ENCODE assay signal across 18 mouse cellular contexts in the genomic region with DNA sequence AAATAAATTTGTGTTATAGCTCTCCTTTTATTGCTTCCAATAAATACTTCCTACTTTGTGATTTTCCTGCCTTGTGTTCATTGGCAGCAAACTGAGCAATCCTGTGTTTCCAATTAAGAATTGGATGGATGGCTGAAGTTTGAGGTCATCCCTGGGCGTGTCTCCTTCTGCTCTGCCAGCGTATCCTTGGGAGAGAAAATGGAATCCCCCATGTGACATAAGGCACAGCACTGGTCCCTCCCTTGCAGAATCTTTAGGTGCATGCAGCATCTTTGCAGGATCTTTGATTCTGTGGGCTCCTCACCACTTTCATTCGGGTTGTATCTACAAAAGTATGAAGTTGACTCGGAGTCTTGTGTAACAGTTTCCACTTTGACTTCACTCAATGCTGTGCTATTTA. TPM values are rescaled to one million over a fixed set of nuclear protein-coding genes. Genes with fewer than 3 reads are reported as not detected.
A peak's percentile ranks its signal among the peaks of the same experiment; 100 is the strongest.
DNase-seq lines count a peak whose midpoint lies in the region; ATAC-seq and TF ChIP-seq lines count a peak whose summit lies in the region.
"Had no signal": no experiment of that assay in that cellular context is flagged by ENCODE, and none has a peak within 500 bp of the region (broad histone marks: within the 10 kb centered on the region; RNA-seq: fewer than 3 reads in every experiment).

No protein-coding gene starts in this region.

- no peak overlapping the region for H3K4me2 ChIP-seq in intestine, embryonic 14.5 days (ENCODE audit: low read length)
- no peak overlapping the region for H3K4me2 ChIP-seq in intestine, embryonic 16.5 days (ENCODE audit: low read depth, low read length)
- no peak overlapping the region for H3K4me2 ChIP-seq in liver, postnatal 0 days (ENCODE audit: low read depth, low read length)
- H3K4me2 ChIP-seq: heart, embryonic 13.5 days; hindbrain, embryonic 13.5 days; limb, embryonic 13.5 days; lung, embryonic 15.5 days; midbrain, embryonic 11.5 days had no signal

- no peak overlapping the region for H3K27ac ChIP-seq in intestine, embryonic 14.5 days (ENCODE audit: low read depth)
- no peak overlapping the region for H3K27ac ChIP-seq in intestine, embryonic 16.5 days (ENCODE audit: low read length)
- H3K27ac ChIP-seq in gastrocnemius, adult 2 months = peak overlapping the region; percentile 66
- no peak overlapping the region for H3K27ac ChIP-seq in heart, embryonic 10.5 days
- H3K27ac ChIP-seq in liver, postnatal 0 days (ENCODE audit: low read depth) = no peak overlapping the region
- H3K27ac ChIP-seq: heart, embryonic 13.5 days; hindbrain, embryonic 13.5 days; limb, embryonic 13.5 days; lung, embryonic 15.5 days had no signal

- H3K27me3 ChIP-seq in intestine, embryonic 14.5 days (replicated peaks; ENCODE audit: control insufficient read depth, insufficient read depth, low read length) = no peaks in the 10 kb centered on the region
- H3K27me3 ChIP-seq in intestine, embryonic 16.5 days (replicated peaks; ENCODE audit: control insufficient read depth, insufficient read depth, low read length) = no peaks in the 10 kb centered on the region
- no peaks in the 10 kb centered on the region for H3K27me3 ChIP-seq in heart, embryonic 10.5 days (ENCODE audit: insufficient read depth, poor library complexity, severe bottlenecking)
- H3K27me3 ChIP-seq in liver, postnatal 0 days (ENCODE audit: insufficient read depth, low read length) = no peaks in the 10 kb centered on the region
- H3K27me3 ChIP-seq: heart, embryonic 13.5 days; hindbrain, embryonic 13.5 days; limb, embryonic 13.5 days; lung, embryonic 15.5 days had no signal

- WGBS in intestine, embryonic 14.5 days = 86% methylated on average over 4 of the region's 4 CpGs
- WGBS in intestine, embryonic 16.5 days = 84% methylated on average over 4 of the region's 4 CpGs
- 86% methylated on average over 4 of the region's 4 CpGs for WGBS in heart, embryonic 10.5 days
- 76% methylated on average over 4 of the region's 4 CpGs for WGBS in liver, postnatal 0 days (ENCODE audit: insufficient replicate concordance)

- peak; percentile 38 for DNase-seq in intestine, embryonic 14.5 days (ENCODE audit: low spot score)
- peak; percentile 45 for DNase-seq in MN1 (ENCODE audit: low spot score)
- DNase-seq in gastrocnemius, adult 2 months = peak; percentile 65
- peak; percentile 24 for DNase-seq in heart, embryonic 10.5 days (ENCODE audit: low spot score)
- no peak for DNase-seq in liver, postnatal 0 days
- DNase-seq in left cerebral cortex, postnatal 4 days = no peak
- no peak for DNase-seq in cerebellum, adult 9-11 months
- DNase-seq: B cell, adult 2 months; cerebellum, adult 11-12 months; kidney, adult 18-20 months; right cerebral cortex, postnatal 4 days; thymus, adult 2 months had no signal

- no peak overlapping the region for H3K9ac ChIP-seq in intestine, embryonic 14.5 days (ENCODE audit: low read length)
- H3K9ac ChIP-seq in intestine, embryonic 16.5 days (ENCODE audit: low read depth, low read length) = no peak overlapping the region
- no peak overlapping the region for H3K9ac ChIP-seq in liver, postnatal 0 days (replicated peaks)
- H3K9ac ChIP-seq: heart, embryonic 13.5 days; hindbrain, embryonic 13.5 days; limb, embryonic 13.5 days; lung, embryonic 15.5 days had no signal

- no peak overlapping the region for H3K4me3 ChIP-seq in intestine, embryonic 14.5 days (ENCODE audit: low read depth, low read length)
- H3K4me3 ChIP-seq in intestine, embryonic 16.5 days (ENCODE audit: low read length) = no peak overlapping the region
- no peak overlapping the region for H3K4me3 ChIP-seq in gastrocnemius, adult 2 months
- H3K4me3 ChIP-seq in heart, embryonic 10.5 days = no peak overlapping the region
- H3K4me3 ChIP-seq in liver, postnatal 0 days (ENCODE audit: low read depth, low read length) = no peak overlapping the region
- H3K4me3 ChIP-seq: heart, embryonic 13.5 days; hindbrain, embryonic 13.5 days; limb, embryonic 13.5 days; lung, embryonic 15.5 days had no signal

- peaks cover 13% of the 10 kb centered on the region for H3K36me3 ChIP-seq in intestine, embryonic 14.5 days (ENCODE audit: control insufficient read depth, insufficient read depth, low read length)
- H3K36me3 ChIP-seq in intestine, embryonic 16.5 days (ENCODE audit: control insufficient read depth, insufficient read depth, low read length) = no peaks in the 10 kb centered on the region
- H3K36me3 ChIP-seq in heart, embryonic 10.5 days = peaks cover 34% of the 10 kb centered on the region
- H3K36me3 ChIP-seq in liver, postnatal 0 days (replicated peaks; ENCODE audit: insufficient read depth, low read length) = peaks cover 31% of the 10 kb centered on the region
- H3K36me3 ChIP-seq: hindbrain, embryonic 13.5 days; lung, embryonic 15.5 days had no signal

- ATAC-seq in intestine, embryonic 14.5 days (replicated peaks; ENCODE audit: low FRiP score, low TSS enrichment, low read depth) = no peak
- no peak for ATAC-seq in intestine, embryonic 16.5 days
- no peak for ATAC-seq in liver, postnatal 0 days

- H3K9me3 ChIP-seq in intestine, embryonic 14.5 days (ENCODE audit: control insufficient read depth, low read length) = no peaks in the 10 kb centered on the region
- no peaks in the 10 kb centered on the region for H3K9me3 ChIP-seq in intestine, embryonic 16.5 days (ENCODE audit: control insufficient read depth, low read length)
- H3K9me3 ChIP-seq in heart, embryonic 10.5 days = no peaks in the 10 kb centered on the region
- H3K9me3 ChIP-seq in liver, postnatal 0 days (ENCODE audit: low read length) = no peaks in the 10 kb centered on the region
- H3K9me3 ChIP-seq: heart, embryonic 13.5 days; hindbrain, embryonic 13.5 days; limb, embryonic 13.5 days; lung, embryonic 15.5 days had no signal

- TF ChIP-seq CTCF in gastrocnemius, adult 2 months (IDR thresholded peaks at IDR 0.05) = no peak
- TF ChIP-seq CTCF in liver, postnatal 0 days (IDR thresholded peaks at IDR 0.05; ENCODE audit: low read depth) = no peak

- no peak for TF ChIP-seq EP300 in liver, postnatal 0 days (IDR thresholded peaks at IDR 0.05; ENCODE audit: low read depth)

- H3K4me1 ChIP-seq in intestine, embryonic 14.5 days (replicated peaks; ENCODE audit: control insufficient read depth, insufficient read depth, low read length) = peaks cover 16% of the 10 kb centered on the region
- peaks cover 9% of the 10 kb centered on the region for H3K4me1 ChIP-seq in intestine, embryonic 16.5 days (ENCODE audit: control insufficient read depth, insufficient read depth, low read length)
- H3K4me1 ChIP-seq in heart, embryonic 10.5 days = 0 out of 2 replicates have a peak, but pooled peaks cover 4% of the 10 kb centered on the region
- no peaks in the 10 kb centered on the region for H3K4me1 ChIP-seq in liver, postnatal 0 days (ENCODE audit: insufficient read depth)
- H3K4me1 ChIP-seq: hindbrain, embryonic 13.5 days had no signal

- intact Hi-C loops in gastrocnemius, adult 2 months (cut with DNase I) = no loop called here
- intact Hi-C loops in left cerebral cortex, postnatal 4 days (cut with DNase I) = no loop called here

RNA-seq across cellular contexts. Expression of gene Mthfd1l, which starts 53.7 kb away (rescaled TPM):
- 23.9 and 27.5 TPM in 2 replicates for polyA plus RNA-seq in intestine, embryonic 14.5 days (2014; fragmentation: Nextera tagmentation; extraction: Ambion mirVana)
- 17.6 and 18.4 TPM in 2 replicates for polyA plus RNA-seq in intestine, embryonic 16.5 days (2015; fragmentation: Nextera tagmentation; extraction: Ambion mirVana)
- total RNA-seq in gastrocnemius, adult 2 months (2021) = under 1 TPM; 0.42 to 0.48 TPM
- polyA plus RNA-seq in heart, embryonic 10.5 days (2016; fragmentation: Nextera tagmentation; extraction: Ambion mirVana) = 20.1 and 23.2 TPM in 2 replicates
- 7.2 and 8.4 TPM in 2 replicates for polyA plus RNA-seq in liver, postnatal 0 days (2015; fragmentation: Nextera tagmentation; extraction: Ambion mirVana)
- 10 to 100 TPM; 10.9 to 11.2 TPM for total RNA-seq in left cerebral cortex, postnatal 4 days (2021)

Comparison
In these comparisons a context has a peak if more than half of its experiments do, and no peak if none do; other contexts are left out.
1. DNase-seq: peak in intestine, embryonic 14.5 days (single experiment), MN1 (single experiment), gastrocnemius, adult 2 months (single experiment) and heart, embryonic 10.5 days (single experiment); none in liver, postnatal 0 days (single experiment), left cerebral cortex, postnatal 4 days (single experiment) and cerebellum, adult 9-11 months (single experiment).